Mouse (Mus musculus) kidney, adult 2 months (tissue): ENCODE measurements around the gene Coq4.

ENCODE experiments used
- CTCF ChIP-seq: fragments of 200-500 bp; conservative IDR thresholded peaks from 2 replicates; pipeline ENCODE4 v1.5.1; 2011; ENCODE audit warnings: low read depth, mild to moderate bottlenecking, control low read depth, low read length, moderate library complexity, mixed read lengths; ENCODE audit not compliant: insufficient read depth, insufficient read length
- POLR2A ChIP-seq: fragments of 200-500 bp; IDR thresholded peaks from one replicate; pipeline ENCODE4 v1.6.1; 2011; ENCODE audit warnings: low read depth, low read length, control low read depth

DNA sequence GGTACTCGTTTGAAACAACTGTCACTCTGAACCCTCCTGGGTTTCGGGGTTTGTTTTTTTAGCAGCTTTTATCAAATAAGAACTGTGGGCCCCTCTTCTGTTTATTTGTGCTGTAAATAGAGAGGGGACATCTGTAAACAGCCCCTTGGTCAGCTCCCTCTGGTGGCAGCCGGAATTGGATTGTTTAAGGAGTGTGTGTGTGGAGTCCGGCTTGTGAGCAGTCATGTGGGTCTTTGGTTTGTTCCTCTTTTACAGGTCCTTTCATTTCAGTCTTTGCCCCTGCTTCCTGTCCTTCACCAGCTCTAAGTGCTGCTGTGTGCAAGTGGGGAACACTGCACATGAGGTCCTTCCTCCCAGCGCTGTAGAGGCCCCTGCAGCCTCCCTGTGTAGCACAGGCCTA, 47.9 kb upstream of the Coq4 start:
- no peak for TF ChIP-seq CTCF
- TF ChIP-seq POLR2A: no peak
